Mouse (Mus musculus) layer of hippocampus, adult 2 months (tissue): Measurements from ENCODE around the gene Selenop. TPM values are rescaled to one million over a fixed set of nuclear protein-coding genes. Genes with fewer than 3 reads are reported as not detected.

Experiments
- DNase-seq, 2 experiments: peaks; one replicate each; pipeline ENCODE4 v3.0.0; 2022; ENCODE audit warnings: low spot score in 2 of 2
- H3K27ac ChIP-seq: fragments of 200-600 bp; 2 replicates; pipeline ENCODE4 v1.8.1; 2022
- H3K4me3 ChIP-seq: fragments of 200-600 bp; 2 replicates; pipeline ENCODE4 v1.8.1; 2022; ENCODE audit warnings: mild to moderate bottlenecking
- CTCF ChIP-seq: fragments of 200-600 bp; conservative IDR thresholded peaks from 2 replicates; pipeline ENCODE4 v1.8.1; 2022; ENCODE audit warnings: antibody characterized with exemption, mild to moderate bottlenecking, moderate library complexity
- total RNA-seq, 2 experiments: library from RNA; stranded (reverse); gene quantifications; 2 replicates each; pipeline ENCODE4 v1.2.3; 2021

The Selenop gene
- total RNA-seq, 2 experiments from 2014 or later, result 292 to 295 TPM

- Histone ChIP-seq H3K27ac (0 out of 2 replicates have a peak overlapping the region, but pooled peaks have one; percentile 23), H3K4me3 (no peak overlapping the region)
- DNase-seq, result no peak
- TF ChIP-seq CTCF, result no peak
Measured at GRCm38 (mm10) chr15:3250620-3251019, 17.7 kb upstream of the Selenop start.

- TF ChIP-seq CTCF, result no peak
- H3K4me3 ChIP-seq, result no peak overlapping the region
- no peak for DNase-seq
- H3K27ac ChIP-seq, result peak overlapping the region; percentile 46; the same call in 1 of the 2 replicates
Measured at GRCm38 (mm10) chr15:3251031-3251717, 17.2 kb upstream of the Selenop start.

DNA sequence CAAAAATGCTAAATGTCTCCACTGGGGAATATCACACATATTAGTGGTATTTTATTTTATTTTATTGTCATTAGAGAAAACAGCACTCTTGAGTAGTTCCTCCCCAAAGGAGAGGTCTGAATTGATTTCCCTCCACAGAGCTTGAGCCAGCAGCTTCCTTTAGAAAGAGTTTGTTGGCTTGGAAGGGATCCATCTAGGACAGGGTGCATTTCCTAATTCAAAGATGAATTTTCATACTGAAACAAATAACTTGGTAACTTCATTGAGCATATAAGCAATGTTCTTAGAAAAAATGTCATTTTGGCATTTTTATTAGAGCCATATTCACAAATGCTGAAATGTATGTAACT lies 16.7 kb upstream of the Selenop start:
- TF ChIP-seq CTCF, result no peak
- Histone ChIP-seq H3K4me3 (no peak overlapping the region), H3K27ac (peak overlapping the region; percentile 46; the same call in 1 of the 2 replicates)
- DNase-seq, result no peak

DNA sequence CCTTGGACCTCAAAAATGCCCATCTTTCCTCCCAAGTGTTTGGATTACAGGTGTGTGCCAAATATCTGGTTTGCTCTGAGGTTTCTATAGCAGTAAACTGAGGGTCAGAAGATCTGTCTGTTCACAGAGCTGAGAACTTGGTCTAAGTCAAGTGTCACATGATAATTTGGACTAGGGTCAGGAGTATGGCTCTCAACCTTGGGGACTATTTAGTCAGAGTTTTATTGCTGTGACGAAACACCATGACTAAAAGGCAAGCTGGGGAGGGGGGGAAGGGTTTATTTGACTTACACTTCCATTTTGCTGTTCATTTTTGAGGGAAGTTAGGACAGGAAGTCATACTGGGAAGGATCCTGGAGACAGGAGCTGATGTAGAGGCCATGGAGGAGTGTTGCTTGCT lies 9.3 kb upstream of the Selenop start:
- TF ChIP-seq CTCF, result no peak
- no peak for DNase-seq
- H3K27ac ChIP-seq, result no peak overlapping the region
- H3K4me3 ChIP-seq, result no peak overlapping the region

- Histone ChIP-seq H3K4me3 (no peak overlapping the region), H3K27ac (no peak overlapping the region)
- no peak for DNase-seq
- TF ChIP-seq CTCF, result no peak
Measured at GRCm38 (mm10) chr15:3260309-3260708, 8.0 kb upstream of the Selenop start.

GRCm38 (mm10) chr15:3262883-3263282 lies 5.5 kb upstream of the Selenop start:
- no peak for TF ChIP-seq CTCF
- Histone ChIP-seq H3K27ac (no peak overlapping the region), H3K4me3 (no peak overlapping the region)
- DNase-seq, result no peak

DNA sequence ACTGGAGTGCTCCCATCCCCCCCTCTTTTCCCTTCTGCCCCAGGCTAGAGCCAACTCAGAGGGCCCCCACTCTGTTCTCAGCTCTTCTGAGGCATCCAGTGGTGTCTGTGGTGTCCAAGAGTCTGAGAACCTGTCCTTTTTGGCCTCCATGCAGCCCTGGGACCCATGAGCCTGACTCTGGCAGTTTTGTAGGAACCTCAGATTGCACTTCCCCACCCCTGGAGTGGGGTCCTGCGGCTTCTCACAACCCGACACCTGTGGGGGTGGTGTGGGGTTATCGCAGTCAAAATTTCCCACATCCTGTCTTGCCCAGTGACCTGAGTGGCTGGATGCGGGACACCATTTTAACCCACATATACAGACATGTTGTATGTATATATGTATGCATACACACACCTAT lies 4.1 kb upstream of the Selenop start:
- Histone ChIP-seq H3K27ac (no peak overlapping the region), H3K4me3 (no peak overlapping the region)
- no peak for DNase-seq
- TF ChIP-seq CTCF, result no peak

- no peak for TF ChIP-seq CTCF
- Histone ChIP-seq H3K27ac (no peak overlapping the region), H3K4me3 (no peak overlapping the region)
- DNase-seq, result no peak
Measured at GRCm38 (mm10) chr15:3264828-3265227, 3.5 kb upstream of the Selenop start.

- no peak overlapping the region for H3K4me3 ChIP-seq
- H3K27ac ChIP-seq, result peak overlapping the region; percentile 93
- DNase-seq, result no peak
- no peak for TF ChIP-seq CTCF
Measured at GRCm38 (mm10) chr15:3269496-3269895, 1.1 kb downstream of the Selenop start.

DNA sequence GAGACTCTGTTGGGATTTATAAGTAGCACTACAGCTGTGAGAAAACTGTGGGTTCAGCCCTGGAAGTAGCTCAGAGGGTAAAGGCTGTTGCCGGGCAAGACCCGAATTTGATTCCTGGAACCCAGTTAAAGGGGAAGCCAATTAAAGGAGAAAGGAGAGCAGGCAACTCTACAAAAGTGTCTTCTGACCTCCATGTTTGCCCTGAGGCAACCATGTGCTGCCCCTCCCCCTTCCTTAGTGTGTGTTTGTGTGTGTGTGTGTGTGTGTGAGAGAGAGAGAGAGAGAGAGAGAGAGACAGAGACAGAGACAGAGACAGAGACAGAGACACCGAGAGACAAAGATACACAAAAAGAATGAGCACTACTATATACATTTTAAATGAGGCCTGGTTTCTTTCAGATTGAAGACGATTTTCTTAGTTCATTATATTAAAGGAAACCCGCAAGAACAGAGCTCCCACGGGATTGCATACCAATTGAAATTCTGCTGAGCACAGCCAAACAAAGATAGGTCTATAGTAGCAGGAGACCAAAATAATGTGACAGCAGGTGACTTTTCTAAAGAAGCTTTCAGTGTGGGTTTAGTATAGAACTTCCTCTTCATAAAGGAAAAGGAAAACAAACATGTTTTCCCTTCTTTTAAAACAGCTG lies 1.8 kb downstream of the Selenop start:
- DNase-seq, result no peak
- no peak for TF ChIP-seq CTCF
- H3K27ac ChIP-seq, result peak overlapping the region; percentile 93
- H3K4me3 ChIP-seq, result peak overlapping the region; percentile 52

GRCm38 (mm10) chr15:3270646-3271077 lies 2.3 kb downstream of the Selenop start:
- peak overlapping the region; percentile 93 for H3K27ac ChIP-seq
- TF ChIP-seq CTCF, result no peak
- peak; percentile 14 to 30 for DNase-seq
- H3K4me3 ChIP-seq, result peak overlapping the region; percentile 52

DNA sequence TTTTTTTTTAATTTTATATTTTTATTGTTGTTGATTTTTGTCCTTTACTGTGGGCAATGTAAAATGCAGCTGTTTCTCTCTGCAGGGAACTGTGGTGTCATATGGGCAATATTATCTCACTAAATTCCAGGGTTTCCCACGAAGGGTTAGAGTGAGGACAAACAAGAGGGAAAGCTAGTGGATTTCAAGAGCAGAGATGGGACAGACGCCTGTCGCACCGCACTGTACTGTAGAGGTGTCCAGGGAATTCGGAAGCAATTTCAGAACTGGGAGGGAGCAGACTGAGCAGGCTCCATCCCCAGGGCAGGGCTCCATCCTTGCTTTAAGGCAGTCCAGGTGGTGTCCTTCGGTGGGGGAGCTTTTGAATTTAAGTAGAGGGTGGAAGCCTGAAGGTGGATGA lies 2.9 kb downstream of the Selenop start:
- TF ChIP-seq CTCF, result no peak
- no peak for DNase-seq
- Histone ChIP-seq H3K4me3 (peak overlapping the region; percentile 52), H3K27ac (peak overlapping the region; percentile 93)

DNA sequence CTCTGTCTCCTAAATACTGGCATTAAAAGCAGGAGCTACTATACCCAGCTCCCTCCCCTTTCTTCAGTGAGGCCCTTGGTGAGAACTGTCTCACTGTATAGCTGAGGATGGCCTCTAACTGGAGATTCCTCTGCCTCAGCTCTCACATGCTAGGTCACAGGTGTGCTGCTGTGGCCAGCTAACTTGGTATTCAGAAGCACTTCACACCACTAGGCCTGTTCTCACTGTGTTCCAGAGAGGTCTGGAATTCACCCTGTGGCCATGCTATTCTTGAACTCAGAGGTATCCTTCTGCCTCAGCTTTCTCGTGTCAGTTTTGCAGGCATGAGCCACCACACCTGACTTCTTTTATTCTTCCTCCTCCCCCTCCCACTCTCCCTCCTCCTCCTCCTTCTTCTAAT lies 4.8 kb downstream of the Selenop start:
- DNase-seq, result no peak
- H3K4me3 ChIP-seq, result peak overlapping the region; percentile 52
- H3K27ac ChIP-seq, result peak overlapping the region; percentile 52; the same call in 1 of the 2 replicates

DNA sequence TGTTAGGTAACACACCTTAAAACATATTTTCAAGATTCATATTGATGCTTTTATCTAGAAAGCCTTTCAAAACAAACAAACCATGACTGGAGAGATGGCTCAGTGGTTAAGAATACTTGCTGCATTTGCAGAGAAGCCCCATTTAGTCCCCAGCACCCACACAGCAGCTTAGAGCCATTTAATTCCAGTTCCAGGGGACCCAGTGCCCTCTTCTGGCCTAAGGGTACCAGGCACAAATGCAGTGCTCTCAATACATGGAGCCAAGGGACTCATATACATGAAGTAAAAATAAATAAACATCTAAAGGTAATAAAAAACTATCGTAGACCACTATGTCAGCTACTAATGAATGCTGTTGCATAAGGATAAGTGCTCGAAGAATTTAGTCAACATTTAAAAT lies 9.0 kb downstream of the Selenop start:
- peak; percentile 63 for TF ChIP-seq CTCF
- Histone ChIP-seq H3K4me3 (no peak overlapping the region; the same call in 1 of the 2 replicates), H3K27ac (no peak overlapping the region)
- no peak for DNase-seq

More for the DNA sequence above, 4.8 kb downstream of the Selenop start:
- no peak for TF ChIP-seq CTCF
